Mouse (Mus musculus) intestine, embryonic 16.5 days (tissue): Measurements from ENCODE around the gene Brd2. TPM values are rescaled to one million over a fixed set of nuclear protein-coding genes. Genes with fewer than 3 reads are reported as not detected.

Experiments
- ATAC-seq: fragments of 200-750 bp; cut with Nextera tagmentation; 2 replicates; pipeline ENCODE4 v1.8.0; 2017; ENCODE audit warnings: moderate TSS enrichment, moderate library complexity
- H3K27ac ChIP-seq: fragments of 300-500 bp; sonication (generic); 2 replicates; pipeline ENCODE4 v1.5.1; 2014; ENCODE audit warnings: mild to moderate bottlenecking, low read length
- H3K27me3 ChIP-seq: fragments of 300-500 bp; sonication (generic); replicated peaks from 2 replicates; pipeline ENCODE4 v1.6.1; 2014; ENCODE audit warnings: low read length, control low read depth, mixed read lengths; ENCODE audit not compliant: control insufficient read depth, insufficient read depth
- H3K36me3 ChIP-seq: fragments of 300-500 bp; sonication (generic); 2 replicates; pipeline ENCODE4 v1.6.1; 2014; ENCODE audit warnings: low read length, control low read depth; ENCODE audit not compliant: control insufficient read depth, insufficient read depth
- H3K4me1 ChIP-seq: fragments of 300-500 bp; sonication (generic); 2 replicates; pipeline ENCODE4 v1.6.1; 2014; ENCODE audit warnings: low read length, control low read depth, mixed read lengths; ENCODE audit not compliant: control insufficient read depth, insufficient read depth
- H3K4me2 ChIP-seq: fragments of 300-500 bp; sonication (generic); 2 replicates; pipeline ENCODE4 v1.6.1; 2014; ENCODE audit warnings: low read depth, low read length, control low read depth
- H3K4me3 ChIP-seq: fragments of 300-500 bp; sonication (generic); 2 replicates; pipeline ENCODE4 v1.5.1; 2014; ENCODE audit warnings: mild to moderate bottlenecking, low read length
- H3K9ac ChIP-seq: fragments of 300-500 bp; sonication (generic); 2 replicates; pipeline ENCODE4 v1.6.1; 2014; ENCODE audit warnings: low read depth, low read length
- H3K9me3 ChIP-seq: fragments of 300-500 bp; sonication (generic); 2 replicates; pipeline ENCODE4 v1.6.1; 2016; ENCODE audit warnings: low read length, control low read depth; ENCODE audit not compliant: control insufficient read depth
- WGBS: fragments of 180-500 bp; shearing (Covaris S2); extraction: QIAGEN DNeasy Blood & Tissue Kit; methylation state at CpG from one replicate; pipeline ENCODE4 v1.1.7; 2014; 5-methylcytosine and 5-hydroxymethylcytosine counted together
- polyA plus RNA-seq: library from polyadenylated mRNA; unstranded; fragments of >200 nt; fragmentation: Nextera tagmentation; extraction: Ambion mirVana; gene quantifications from 2 replicates; pipeline ENCODE4 v1.2.1, GENCODE M21; 2015

The Brd2 gene
- polyA plus RNA-seq, 1 experiment from 2014 or later: 72.3 TPM

- WGBS: 90% methylated on average over 11 of the region's 11 CpGs
- H3K27me3 ChIP-seq: peaks cover 9% of the 10 kb centered on the region; the same call in 1 of the 2 replicates
- H3K4me2 ChIP-seq: no peak overlapping the region
- no peaks in the 10 kb centered on the region; the same call in 1 of the 2 replicates for H3K9me3 ChIP-seq
- no peak overlapping the region for H3K27ac ChIP-seq
- H3K4me1 ChIP-seq: no peaks in the 10 kb centered on the region
- H3K4me3 ChIP-seq: no peak overlapping the region
- H3K36me3 ChIP-seq: no peaks in the 10 kb centered on the region
- H3K9ac ChIP-seq: no peak overlapping the region
- no peak for ATAC-seq
These were observed 43.4 kb downstream of the Brd2 start for GRCm38 (mm10) chr17:34079002-34079401.

GRCm38 (mm10) chr17:34078148-34078547 is 44.3 kb downstream of the Brd2 start:
- 55% methylated on average over 4 of the region's 4 CpGs for WGBS

GRCm38 (mm10) chr17:34077549-34077948 is 44.9 kb downstream of the Brd2 start:
- H3K4me1 ChIP-seq: no peaks in the 10 kb centered on the region
- H3K4me2 ChIP-seq: no peak overlapping the region
- no peak overlapping the region for H3K9ac ChIP-seq
- H3K9me3 ChIP-seq: no peaks in the 10 kb centered on the region; the same call in 1 of the 2 replicates
- peak; percentile 29; the same call in 1 of the 2 replicates for ATAC-seq
- H3K27me3 ChIP-seq: peaks cover 9% of the 10 kb centered on the region; the same call in 1 of the 2 replicates
- 2% methylated on average over 9 of the region's 9 CpGs for WGBS
- no peaks in the 10 kb centered on the region for H3K36me3 ChIP-seq
- no peak overlapping the region for H3K27ac ChIP-seq
- no peak overlapping the region for H3K4me3 ChIP-seq

More at GRCm38 (mm10) chr17:34078148-34078547, 44.3 kb downstream of the Brd2 start:
- no peak for ATAC-seq
- Histone ChIP-seq H3K27me3 (peaks cover 9% of the 10 kb centered on the region; the same call in 1 of the 2 replicates), H3K4me2 (no peak overlapping the region), H3K9ac (no peak overlapping the region), H3K36me3 (no peaks in the 10 kb centered on the region), H3K4me1 (no peaks in the 10 kb centered on the region), H3K27ac (no peak overlapping the region), H3K9me3 (no peaks in the 10 kb centered on the region; the same call in 1 of the 2 replicates), H3K4me3 (no peak overlapping the region)

- no peak overlapping the region for H3K9ac ChIP-seq
- no peaks in the 10 kb centered on the region for H3K4me1 ChIP-seq
- no peak overlapping the region for H3K4me3 ChIP-seq
- H3K27me3 ChIP-seq: peaks cover 9% of the 10 kb centered on the region; the same call in 1 of the 2 replicates
- H3K27ac ChIP-seq: no peak overlapping the region
- no peaks in the 10 kb centered on the region for H3K9me3 ChIP-seq
- no peak for ATAC-seq
- H3K4me2 ChIP-seq: no peak overlapping the region
- WGBS: 41% methylated on average over 7 of the region's 7 CpGs
- H3K36me3 ChIP-seq: no peaks in the 10 kb centered on the region
These were observed 47.2 kb downstream of the Brd2 start for GRCm38 (mm10) chr17:34075271-34075670.

GRCm38 (mm10) chr17:34072091-34072490 is 50.3 kb downstream of the Brd2 start:
- H3K9me3 ChIP-seq: no peaks in the 10 kb centered on the region
- ATAC-seq: no peak
- H3K4me2 ChIP-seq: no peak overlapping the region
- no peak overlapping the region for H3K9ac ChIP-seq
- H3K4me1 ChIP-seq: no peaks in the 10 kb centered on the region
- H3K36me3 ChIP-seq: no peaks in the 10 kb centered on the region
- no peak overlapping the region for H3K27ac ChIP-seq
- 71% methylated on average over 5 of the region's 5 CpGs for WGBS
- no peak overlapping the region for H3K4me3 ChIP-seq
- H3K27me3 ChIP-seq: peaks cover 5% of the 10 kb centered on the region; the same call in 1 of the 2 replicates

- WGBS: 41% methylated on average over 3 of the region's 3 CpGs
- Histone ChIP-seq H3K36me3 (no peaks in the 10 kb centered on the region), H3K4me1 (no peaks in the 10 kb centered on the region), H3K9me3 (no peaks in the 10 kb centered on the region), H3K27ac (no peak overlapping the region), H3K27me3 (no peaks in the 10 kb centered on the region), H3K4me2 (no peak overlapping the region), H3K4me3 (no peak overlapping the region), H3K9ac (no peak overlapping the region)
- no peak for ATAC-seq
These were observed 53.6 kb downstream of the Brd2 start for GRCm38 (mm10) chr17:34068864-34069263.

Other genes with a start within 250 kb of the Brd2 start
- gene Gm7029, start 248.8 kb downstream of the Brd2 start, polyA plus RNA-seq: not detected in 2 replicates
- 5.9 and 7.0 TPM in 2 replicates for gene Kifc1, start 232.0 kb downstream of the Brd2 start, polyA plus RNA-seq
- 0.40 TPM in 1 of 2 replicates, not detected in the other for gene Platr17, start 217.5 kb downstream of the Brd2 start, polyA plus RNA-seq
- gene Daxx, start 213.2 kb downstream of the Brd2 start, polyA plus RNA-seq: 37.6 and 41.6 TPM in 2 replicates
- 44.5 and 45.8 TPM in 2 replicates for gene Tapbp, start 206.7 kb downstream of the Brd2 start, polyA plus RNA-seq
- 12.9 and 15.0 TPM in 2 replicates for gene Zbtb22, start 206.7 kb downstream of the Brd2 start, polyA plus RNA-seq
- gene Rgl2, start 193.1 kb downstream of the Brd2 start, polyA plus RNA-seq: 24.4 and 25.9 TPM in 2 replicates
- gene Pfdn6, start 182.3 kb downstream of the Brd2 start, polyA plus RNA-seq: 150 and 167 TPM in 2 replicates
- gene Wdr46, start 182.0 kb downstream of the Brd2 start, polyA plus RNA-seq: 24.3 and 26.1 TPM in 2 replicates
- 12.6 and 15.5 TPM in 2 replicates for gene B3galt4, start 171.1 kb downstream of the Brd2 start, polyA plus RNA-seq
- gene Vps52, start 166.8 kb downstream of the Brd2 start, polyA plus RNA-seq: 46.3 and 48.1 TPM in 2 replicates
- 1,753 and 1,902 TPM in 2 replicates for gene Rps18, start 166.6 kb downstream of the Brd2 start, polyA plus RNA-seq
- gene H2-K1, start 122.3 kb downstream of the Brd2 start, polyA plus RNA-seq: 307 and 325 TPM in 2 replicates
- gene Ring1, start 98.0 kb downstream of the Brd2 start, polyA plus RNA-seq: 9.3 and 12.1 TPM in 2 replicates
- 66.0 and 66.7 TPM in 2 replicates for gene H2-Ke6, start 94.6 kb downstream of the Brd2 start, polyA plus RNA-seq
- 171 and 176 TPM in 2 replicates for gene Slc39a7, start 91.0 kb downstream of the Brd2 start, polyA plus RNA-seq
- 37.6 and 38.4 TPM in 2 replicates for gene Rxrb, start 90.8 kb downstream of the Brd2 start, polyA plus RNA-seq
- gene Col11a2, start 83.2 kb downstream of the Brd2 start, polyA plus RNA-seq: 0.20 and 0.45 TPM in 2 replicates
- 0.62 and 0.95 TPM in 2 replicates for gene H2-Oa, start 30.3 kb downstream of the Brd2 start, polyA plus RNA-seq
- gene H2-DMa, start 3.1 kb downstream of the Brd2 start, polyA plus RNA-seq: 13.4 and 15.3 TPM in 2 replicates
- 0.87 and 0.99 TPM in 2 replicates for gene H2-DMb2, start 20.7 kb upstream of the Brd2 start, polyA plus RNA-seq
- 3.0 and 3.6 TPM in 2 replicates for gene H2-DMb1, start 30.4 kb upstream of the Brd2 start, polyA plus RNA-seq
- 8.4 and 8.5 TPM in 2 replicates for gene Tap1, start 64.9 kb upstream of the Brd2 start, polyA plus RNA-seq
- gene Psmb9, start 65.1 kb upstream of the Brd2 start, polyA plus RNA-seq: 13.4 and 15.3 TPM in 2 replicates
- gene Psmb8, start 75.1 kb upstream of the Brd2 start, polyA plus RNA-seq: 20.7 and 23.1 TPM in 2 replicates
- 7.2 and 9.1 TPM in 2 replicates for gene Tap2, start 80.9 kb upstream of the Brd2 start, polyA plus RNA-seq
- 0.15 and 0.21 TPM in 2 replicates for gene H2-Ob, start 116.3 kb upstream of the Brd2 start, polyA plus RNA-seq
- gene H2-Ab1, start 135.1 kb upstream of the Brd2 start, polyA plus RNA-seq: 28.5 and 30.9 TPM in 2 replicates
- 15.7 and 17.5 TPM in 2 replicates for gene H2-Aa, start 165.2 kb upstream of the Brd2 start, polyA plus RNA-seq
- gene H2-Eb1, start 183.2 kb upstream of the Brd2 start, polyA plus RNA-seq: 11.0 and 11.1 TPM in 2 replicates
- gene H2-Eb2, start 203.0 kb upstream of the Brd2 start, polyA plus RNA-seq: 0.05 TPM in 1 of 2 replicates, not detected in the other
- 10.6 and 16.0 TPM in 2 replicates for gene Btnl2, start 232.2 kb upstream of the Brd2 start, polyA plus RNA-seq